Mouse (Mus musculus) spleen, adult 2 months (tissue): ENCODE measurements around the gene Dtx4. TPM values are rescaled to one million over a fixed set of nuclear protein-coding genes. Genes with fewer than 3 reads are reported as not detected.
A peak's percentile ranks its signal among the peaks of the same experiment; 100 is the strongest.

ENCODE experiments used
- DNase-seq, 2 experiments: peaks; one replicate each; pipeline versions ENCODE4 v3.0.0 to v3.0.0-alpha.2; 2012 to 2021; ENCODE audit warnings: low spot score in 2 of 2, low read depth in 1 of 2
- H3K27ac ChIP-seq: fragments of 200-500 bp; 2 replicates; pipeline ENCODE4 v1.5.1; 2012; ENCODE audit warnings: low read length, inconsistent platforms; ENCODE audit not compliant: insufficient read depth
- H3K27me3 ChIP-seq: fragments of 200-500 bp; 2 replicates; pipeline ENCODE4 v1.6.1; 2012; ENCODE audit warnings: mild to moderate bottlenecking, moderate library complexity, low read length, inconsistent platforms; ENCODE audit not compliant: control insufficient read depth, insufficient read depth
- H3K36me3 ChIP-seq: fragments of 200-500 bp; 2 replicates; pipeline ENCODE4 v1.6.1; 2012; ENCODE audit warnings: mild to moderate bottlenecking, low read length, inconsistent platforms; ENCODE audit not compliant: control insufficient read depth, insufficient read depth
- H3K4me1 ChIP-seq: fragments of 200-500 bp; 2 replicates; pipeline ENCODE4 v1.6.1; 2011; ENCODE audit warnings: inconsistent platforms; ENCODE audit not compliant: control insufficient read depth, insufficient read depth, insufficient read length
- H3K4me3 ChIP-seq: fragments of 200-500 bp; 2 replicates; pipeline ENCODE4 v1.5.1; 2011; ENCODE audit warnings: mild to moderate bottlenecking, inconsistent platforms; ENCODE audit not compliant: insufficient read depth, insufficient read length; ENCODE audit errors: extremely low read depth
- CTCF ChIP-seq: fragments of 200-500 bp; IDR thresholded peaks from 2 replicates; pipeline ENCODE4 v1.5.1; 2011; ENCODE audit warnings: mild to moderate bottlenecking, inconsistent platforms; ENCODE audit not compliant: insufficient read depth, insufficient read length, insufficient replicate concordance; ENCODE audit errors: extremely low read depth
- POLR2A ChIP-seq: fragments of 200-500 bp; IDR thresholded peaks from 2 replicates; pipeline ENCODE4 v1.6.1; 2011; ENCODE audit warnings: low read depth, low read length, inconsistent platforms
- WGBS: fragments of 180-500 bp; shearing (Covaris S2); methylation state at CpG from one replicate; pipeline ENCODE4 v1.1.7; 2018; 5-methylcytosine and 5-hydroxymethylcytosine counted together
- polyA plus RNA-seq: library from polyadenylated mRNA; depleted of rRNA; stranded (reverse); fragments of >200 nt; gene quantifications from 2 replicates; pipeline ENCODE4 v1.2.3, GENCODE M21; 2012

Dtx4 gene
- polyA plus RNA-seq, 1 experiment = 4.3 TPM

GRCm38 (mm10) chr19:12488205-12488966, 12.9 kb downstream of the Dtx4 start:
- H3K36me3 ChIP-seq = no peaks in the 10 kb centered on the region

GRCm38 (mm10) chr19:12487511-12488204, 13.6 kb downstream of the Dtx4 start:
- 89% methylated on average over 12 of the region's 12 CpGs for WGBS
- H3K27ac ChIP-seq = no peak overlapping the region
- H3K4me3 ChIP-seq = no peak overlapping the region
- DNase-seq = no peak
- H3K36me3 ChIP-seq = no peaks in the 10 kb centered on the region
- peaks cover 6% of the 10 kb centered on the region; the same call in 1 of the 2 replicates for H3K4me1 ChIP-seq
- TF ChIP-seq CTCF = no peak
- no peaks in the 10 kb centered on the region for H3K27me3 ChIP-seq

More at GRCm38 (mm10) chr19:12488205-12488966, 12.9 kb downstream of the Dtx4 start:
- Histone ChIP-seq H3K4me1 (peaks cover 6% of the 10 kb centered on the region; the same call in 1 of the 2 replicates), H3K27me3 (no peaks in the 10 kb centered on the region), H3K4me3 (no peak overlapping the region), H3K27ac (no peak overlapping the region)
- no peak for DNase-seq
- TF ChIP-seq POLR2A (no peak), CTCF (peak; percentile 72)
- WGBS = 49% methylated on average over 9 of the region's 9 CpGs

- Histone ChIP-seq H3K27ac (no peak overlapping the region), H3K36me3 (no peaks in the 10 kb centered on the region), H3K4me3 (no peak overlapping the region), H3K4me1 (peaks cover 6% of the 10 kb centered on the region; the same call in 1 of the 2 replicates), H3K27me3 (no peaks in the 10 kb centered on the region)
- WGBS = 91% methylated on average over 6 of the region's 6 CpGs
- DNase-seq = no peak
- TF ChIP-seq POLR2A = no peak
- TF ChIP-seq CTCF = no peak
These were observed 14.4 kb downstream of the Dtx4 start for GRCm38 (mm10) chr19:12486875-12487274.

GRCm38 (mm10) chr19:12485631-12486030, 15.6 kb downstream of the Dtx4 start:
- no peaks in the 10 kb centered on the region for H3K36me3 ChIP-seq
- peaks cover 6% of the 10 kb centered on the region; the same call in 1 of the 2 replicates for H3K4me1 ChIP-seq
- no peak overlapping the region for H3K27ac ChIP-seq
- DNase-seq = no peak
- TF ChIP-seq POLR2A (no peak), CTCF (no peak)
- WGBS = 84% methylated on average over 3 of the region's 3 CpGs
- H3K27me3 ChIP-seq = no peaks in the 10 kb centered on the region
- no peak overlapping the region for H3K4me3 ChIP-seq

- no peak for TF ChIP-seq CTCF
- TF ChIP-seq POLR2A = no peak
- DNase-seq = no peak
- H3K27me3 ChIP-seq = no peaks in the 10 kb centered on the region
- H3K36me3 ChIP-seq = no peaks in the 10 kb centered on the region
- no peak overlapping the region for H3K4me3 ChIP-seq
- WGBS = 92% methylated on average over 13 of the region's 13 CpGs
- no peak overlapping the region for H3K27ac ChIP-seq
- H3K4me1 ChIP-seq = peaks cover 6% of the 10 kb centered on the region; the same call in 1 of the 2 replicates
These were observed 16.0 kb downstream of the Dtx4 start for GRCm38 (mm10) chr19:12485223-12485622.

- peaks cover 6% of the 10 kb centered on the region; the same call in 1 of the 2 replicates for H3K4me1 ChIP-seq
- 62% methylated on average over 4 of the region's 4 CpGs for WGBS
These were observed 17.0 kb downstream of the Dtx4 start for GRCm38 (mm10) chr19:12484210-12484609.

More at GRCm38 (mm10) chr19:12484210-12484609, 17.0 kb downstream of the Dtx4 start:
- Histone ChIP-seq H3K36me3 (no peaks in the 10 kb centered on the region), H3K27ac (no peak overlapping the region), H3K4me3 (no peak overlapping the region), H3K27me3 (no peaks in the 10 kb centered on the region)
- TF ChIP-seq CTCF = no peak
- TF ChIP-seq POLR2A = no peak
- no peak for DNase-seq
